Mouse (Mus musculus): ENCODE measurements around the gene A630001G21Rik.
"Not testable (repeated sequence)": the region's sequence is repeated elsewhere in the genome, so short reads cannot be mapped to it uniquely, and the experiment has no call there.

Gene A630001G21Rik

DNA sequence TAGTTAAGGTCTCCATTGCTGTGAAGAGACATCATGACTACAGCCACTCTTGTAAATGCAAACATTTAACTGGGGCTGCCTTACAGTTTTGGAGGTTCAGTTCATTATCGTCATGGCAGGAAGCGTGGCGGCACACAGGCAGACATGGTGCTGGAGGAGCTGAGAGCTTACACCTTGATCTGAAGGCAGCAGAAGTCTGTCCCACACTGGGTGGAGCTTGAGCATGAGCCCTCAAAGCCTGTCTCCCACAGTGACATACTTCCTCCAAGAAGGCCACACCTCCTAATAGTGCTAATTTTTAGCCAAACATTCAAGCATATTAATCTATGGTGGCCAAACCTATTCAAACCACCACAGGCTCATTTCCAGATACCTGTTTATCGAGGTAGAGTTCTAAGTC, at the start of gene A630001G21Rik:
A630001G21Rik (minus strand) TSS at position 208 of the 400 bp plus-strand sequence.
- no peak for DNase-seq (ENCODE audit: low spot score in 2 of 2)

DNA sequence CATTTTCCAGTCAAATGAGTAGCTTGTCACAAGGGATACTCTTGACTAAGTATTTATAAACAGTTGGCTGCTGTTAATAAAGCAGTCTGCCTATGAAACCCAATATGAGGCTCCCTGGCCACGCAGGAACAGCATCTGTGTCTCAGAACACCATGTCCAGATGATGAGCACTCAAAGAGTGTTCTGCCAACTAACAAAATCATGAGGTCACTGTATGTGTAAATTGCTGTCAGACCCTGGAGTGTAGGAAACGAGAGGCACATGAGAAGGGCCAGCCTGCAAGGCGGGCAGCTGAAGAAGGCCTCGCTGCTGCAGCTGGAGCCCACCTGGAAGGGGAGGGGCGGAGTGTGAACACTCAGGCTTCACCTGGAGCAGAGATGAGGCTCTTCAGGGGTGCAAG, 48.7 kb upstream of the A630001G21Rik start:
- no peak for DNase-seq (ENCODE audit: low spot score in 2 of 2)

GRCm38 (mm10) chr1:85824905-85825304, 46.5 kb upstream of the A630001G21Rik start:
- no peak for DNase-seq (ENCODE audit: low spot score in 2 of 2)

DNA sequence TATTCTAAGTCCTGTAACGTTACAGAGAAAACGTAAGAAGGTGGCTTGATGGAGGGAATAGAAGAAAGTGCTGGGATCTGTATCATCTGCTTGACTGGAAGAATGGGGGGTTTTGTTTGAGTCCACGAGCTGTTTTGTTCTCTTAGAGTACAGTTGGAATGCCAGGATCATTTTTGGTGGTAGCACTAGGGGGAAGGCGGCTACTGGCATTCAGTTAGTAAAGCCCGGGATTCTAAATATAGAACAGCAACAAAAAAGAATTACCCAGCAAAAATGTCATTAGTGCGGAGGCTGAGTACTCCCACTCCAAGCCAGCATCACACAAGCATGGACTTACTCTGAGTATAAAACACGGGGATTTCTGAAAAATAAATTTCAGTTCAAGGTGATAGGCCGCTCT, 43.8 kb upstream of the A630001G21Rik start:
- DNase-seq (ENCODE audit: low spot score in 2 of 2), result no peak

DNA sequence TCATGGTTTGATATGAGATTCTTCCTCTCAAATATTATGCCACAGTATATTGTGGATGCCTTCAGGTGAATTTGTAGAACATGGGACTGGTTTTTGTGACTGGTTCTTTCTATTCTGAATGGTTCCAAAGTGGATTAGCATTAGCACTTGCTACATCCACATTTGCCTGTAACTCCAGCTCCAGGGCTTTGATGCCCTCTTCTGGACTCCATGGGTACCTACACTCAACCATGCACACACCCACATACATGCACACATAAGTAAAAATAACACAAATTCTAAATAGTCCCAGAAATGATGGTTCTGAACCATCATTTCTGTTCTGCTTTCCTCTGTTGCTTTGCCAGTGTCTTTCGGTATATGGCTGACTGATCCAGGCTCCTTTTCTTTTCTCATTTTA, 41.3 kb upstream of the A630001G21Rik start:
- no peak for DNase-seq (ENCODE audit: low spot score in 2 of 2)

DNA sequence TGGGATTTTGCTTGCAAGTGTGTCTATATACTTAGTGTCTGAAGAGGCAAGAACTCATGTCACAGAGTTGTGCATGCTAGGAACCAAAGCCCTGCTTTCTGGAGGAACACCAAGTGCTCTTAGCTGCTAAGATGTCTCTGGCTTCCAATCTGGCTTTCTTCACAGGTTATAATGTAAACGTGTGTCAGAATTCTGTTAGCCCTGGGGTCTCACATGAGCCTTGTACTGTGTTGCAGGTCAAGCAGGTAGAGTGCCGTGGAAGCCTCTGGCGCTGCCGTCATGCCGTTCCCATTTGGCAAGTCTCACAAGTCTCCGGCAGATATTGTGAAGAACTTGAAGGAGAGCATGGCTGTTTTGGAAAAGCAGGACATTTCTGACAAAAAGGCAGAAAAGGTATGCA, 39.7 kb upstream of the A630001G21Rik start:
- DNase-seq (ENCODE audit: low spot score in 2 of 2), result no peak

DNA sequence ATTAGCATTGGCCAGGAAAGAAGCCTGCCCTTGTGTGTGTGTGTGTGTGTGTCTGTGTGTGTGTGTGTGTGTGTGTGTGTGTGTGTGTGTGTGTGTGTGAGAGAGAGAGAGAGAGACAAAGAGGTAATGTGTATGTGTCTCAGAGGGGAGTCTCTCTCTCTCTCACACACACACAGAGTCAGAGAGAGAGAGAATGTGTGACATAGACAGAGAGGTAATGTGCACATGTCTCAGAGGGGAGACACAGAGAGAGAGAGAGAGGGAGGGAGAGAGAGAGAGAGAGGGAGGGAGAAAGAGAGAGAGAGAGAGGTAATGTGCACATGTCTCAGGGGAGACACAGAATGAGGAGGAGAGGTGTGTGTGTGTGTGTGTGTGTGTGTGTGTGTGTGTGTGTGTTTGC, 35.8 kb upstream of the A630001G21Rik start:
- DNase-seq (ENCODE audit: low spot score in 2 of 2), result not testable (repeated sequence)

DNA sequence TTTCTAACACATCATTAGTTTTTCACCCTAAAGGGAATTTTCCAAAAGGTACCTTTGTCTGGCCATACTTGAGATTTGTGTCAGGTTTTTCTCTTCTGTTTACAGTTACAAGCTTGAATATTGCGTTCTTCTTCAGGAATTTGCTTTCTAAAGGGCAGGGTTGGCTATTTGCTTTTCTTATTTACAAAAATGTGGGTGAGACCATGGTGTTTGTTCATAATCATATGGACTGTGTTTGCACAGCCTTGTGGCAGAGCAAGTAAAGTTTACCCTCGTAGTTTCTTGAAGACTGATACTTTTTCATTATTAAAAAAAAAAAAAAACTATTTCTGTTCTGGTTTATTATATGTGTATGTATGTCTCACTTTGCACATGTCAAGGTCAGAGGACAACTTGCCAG, 32.3 kb upstream of the A630001G21Rik start:
- no peak for DNase-seq (ENCODE audit: low spot score in 2 of 2)

GRCm38 (mm10) chr1:85810343-85810742, 31.9 kb upstream of the A630001G21Rik start:
- no peak for DNase-seq (ENCODE audit: low spot score in 2 of 2)

- no peak for DNase-seq (ENCODE audit: low spot score in 2 of 2)
Observed at GRCm38 (mm10) chr1:85809256-85809655, 30.8 kb upstream of the A630001G21Rik start.

DNA sequence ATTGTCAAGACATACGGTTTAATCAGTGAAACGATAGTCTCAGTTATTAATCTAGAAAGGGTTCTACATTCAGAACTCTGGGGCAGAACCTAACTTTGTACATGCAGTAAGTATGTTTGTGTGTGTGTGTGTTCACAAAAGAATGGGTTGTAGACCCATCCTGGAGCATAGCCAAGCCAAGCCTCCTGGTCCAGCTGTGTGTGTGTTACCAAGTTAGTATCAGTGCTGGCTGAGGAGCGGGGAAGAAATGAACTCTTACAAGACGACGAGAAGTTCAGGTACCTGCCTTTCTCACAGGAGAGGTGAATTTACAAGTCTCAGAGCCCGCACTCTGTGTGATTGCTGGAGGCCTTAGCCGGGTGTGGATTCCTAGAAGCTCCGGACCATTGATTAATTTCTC, 26.1 kb upstream of the A630001G21Rik start:
- no peak for DNase-seq (ENCODE audit: low spot score in 2 of 2)

DNA sequence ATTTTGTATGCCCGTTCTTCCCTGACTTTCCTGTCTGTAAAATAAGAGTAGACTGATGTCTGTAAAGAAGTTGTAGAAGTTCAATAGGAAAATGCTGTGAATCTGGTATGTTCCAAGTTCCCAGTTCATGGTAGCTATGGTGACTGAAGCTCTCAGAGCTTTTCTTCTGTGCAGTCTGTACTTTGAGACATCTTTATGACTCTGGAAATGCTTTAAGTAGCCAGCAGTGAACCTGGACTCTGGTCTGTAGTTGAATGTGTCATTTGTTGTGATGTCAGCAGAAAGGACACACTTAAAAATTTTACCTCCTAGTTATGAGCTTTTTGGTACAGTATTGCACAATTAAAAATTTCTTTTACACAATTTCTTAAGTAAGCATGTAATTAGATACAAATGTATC, 24.1 kb upstream of the A630001G21Rik start:
- DNase-seq (ENCODE audit: low spot score in 2 of 2), result no peak

GRCm38 (mm10) chr1:85799776-85800175, 21.3 kb upstream of the A630001G21Rik start:
- DNase-seq (ENCODE audit: low spot score in 2 of 2), result no peak

GRCm38 (mm10) chr1:85795196-85795595, 16.8 kb upstream of the A630001G21Rik start:
- no peak for DNase-seq (ENCODE audit: low spot score in 2 of 2)

GRCm38 (mm10) chr1:85794106-85794771, 15.8 kb upstream of the A630001G21Rik start:
- peak in 1 of 2 experiments; percentile 20 for DNase-seq (ENCODE audit: low spot score in 2 of 2)

- peak; percentile 78 to 79 for DNase-seq (ENCODE audit: low spot score in 2 of 2)
Observed at GRCm38 (mm10) chr1:85793208-85794105, 15.0 kb upstream of the A630001G21Rik start, which contains the start of gene Cab39. Gene Cab39, plus strand, starts transcription at chr1:85793441.

GRCm38 (mm10) chr1:85791476-85791875, 13.0 kb upstream of the A630001G21Rik start:
- no peak for DNase-seq (ENCODE audit: low spot score in 2 of 2)

GRCm38 (mm10) chr1:85790565-85790964, 12.1 kb upstream of the A630001G21Rik start:
- no peak for DNase-seq (ENCODE audit: low spot score in 2 of 2)

DNA sequence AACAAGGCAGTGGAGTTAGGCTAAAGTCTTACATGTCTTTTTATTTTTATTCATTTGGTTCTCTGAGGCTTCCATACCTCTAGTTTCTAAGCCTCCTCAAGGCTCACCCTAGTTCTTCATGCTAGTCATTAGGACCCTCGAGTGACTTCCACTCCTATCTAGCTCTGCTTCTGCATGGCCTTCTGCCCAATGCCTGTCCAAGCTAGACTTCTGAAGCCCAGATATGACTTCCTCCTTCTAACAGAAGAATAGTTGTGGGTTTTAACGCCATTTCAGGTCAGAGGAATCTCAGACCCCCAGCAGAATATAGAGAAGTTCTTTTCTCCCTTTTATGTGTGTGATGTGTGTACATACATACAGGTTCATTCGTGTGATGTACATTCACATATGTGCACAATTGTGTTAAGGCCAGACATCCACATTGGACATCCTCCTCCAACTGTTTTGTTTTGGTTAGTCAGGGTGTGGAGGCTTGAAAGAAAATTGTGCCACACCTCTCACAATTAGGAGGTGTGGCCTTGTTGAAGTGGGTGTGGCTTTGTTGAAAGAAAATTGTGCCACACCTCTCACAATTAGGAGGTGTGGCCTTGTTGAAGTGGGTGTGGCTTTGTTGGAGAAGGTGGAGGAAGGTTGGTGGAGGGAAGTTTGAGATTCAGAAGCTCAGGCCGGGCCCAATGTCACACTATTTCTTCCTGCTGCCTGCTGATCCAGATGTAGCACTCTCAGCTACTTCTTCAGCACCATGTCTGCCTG, 1.2 kb upstream of the A630001G21Rik start:
- no peak for DNase-seq (ENCODE audit: low spot score in 2 of 2)

DNA sequence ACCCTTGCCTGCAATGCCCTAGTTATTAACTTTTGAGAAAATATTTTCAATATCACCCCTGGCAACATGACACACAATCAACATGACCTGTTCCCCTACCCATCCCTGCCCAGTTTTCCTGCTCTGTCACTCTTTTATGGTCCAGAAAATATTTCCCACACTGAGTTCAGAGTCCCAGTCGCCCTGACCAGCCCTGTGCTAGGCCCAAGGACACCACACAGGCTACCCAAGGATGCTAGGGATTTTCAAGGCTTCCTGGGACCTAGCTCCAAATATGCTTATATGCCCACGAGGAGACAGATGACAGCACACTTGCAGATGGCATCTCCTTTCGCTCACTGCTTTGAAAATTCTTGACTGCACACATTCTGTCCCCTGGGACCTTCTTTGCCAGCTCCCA, 569 bp upstream of the A630001G21Rik start:
- DNase-seq (ENCODE audit: low spot score in 2 of 2), result no peak

DNA sequence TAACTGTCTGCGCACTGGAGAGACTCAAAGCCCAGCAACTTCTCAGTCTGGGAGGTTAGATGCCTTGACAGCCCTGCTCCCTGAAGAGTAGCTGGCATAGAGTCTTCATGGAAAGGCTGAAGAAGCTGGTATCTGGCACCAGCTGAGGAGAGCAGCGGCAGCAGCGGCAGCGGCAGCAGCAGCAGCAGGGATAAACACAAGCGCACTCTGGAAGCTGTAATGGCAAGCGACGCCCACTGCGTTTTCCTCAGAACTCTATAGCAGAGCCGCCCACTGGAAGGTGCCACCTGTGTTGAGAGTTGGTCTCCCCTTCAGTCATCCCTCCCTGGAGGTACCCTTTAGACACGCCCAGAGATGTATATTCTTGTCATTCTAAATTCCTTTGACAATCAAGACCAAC, 2.3 kb downstream of the A630001G21Rik start:
- DNase-seq (ENCODE audit: low spot score in 2 of 2), result no peak

DNA sequence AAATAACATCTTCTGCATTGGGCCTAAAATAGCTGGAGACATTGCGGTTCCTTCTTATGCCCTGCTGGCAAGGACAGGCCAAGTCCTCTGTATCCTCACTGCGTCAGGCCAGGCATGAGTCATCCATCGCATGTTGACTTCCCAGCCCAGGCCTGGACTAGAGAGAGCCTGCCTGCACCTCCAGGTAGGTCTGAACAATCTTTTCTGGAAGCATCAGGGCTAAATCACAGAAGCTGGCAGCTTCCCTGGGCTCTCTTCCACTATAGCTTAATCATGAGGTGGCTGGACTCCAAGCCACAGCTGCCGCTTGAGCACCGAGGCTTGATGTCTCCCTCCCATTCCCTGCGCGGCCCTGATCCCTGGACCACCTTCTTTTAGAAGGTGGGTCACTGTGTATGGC, 3.3 kb downstream of the A630001G21Rik start:
- no peak for DNase-seq (ENCODE audit: low spot score in 2 of 2)
